Mouse (Mus musculus) stomach, embryonic 14.5 days (tissue): ENCODE data around the gene Hamp2. TPM values are rescaled to one million over a fixed set of nuclear protein-coding genes. Genes with fewer than 3 reads are reported as not detected.

Source experiments
- ATAC-seq: fragments of 200-750 bp; cut with Nextera tagmentation; 2 replicates; pipeline ENCODE4 v1.8.0; 2017; ENCODE audit warnings: low read depth, moderate TSS enrichment; ENCODE audit not compliant: insufficient number of reproducible peaks, insufficient read depth, low FRiP score
- H3K27ac ChIP-seq: fragments of 300-500 bp; sonication (generic); 2 replicates; pipeline ENCODE4 v1.5.1; 2014; ENCODE audit warnings: mild to moderate bottlenecking, low read length, moderate library complexity, mixed read lengths
- H3K27me3 ChIP-seq: fragments of 300-500 bp; sonication (generic); 2 replicates; pipeline ENCODE4 v1.6.1; 2014; ENCODE audit warnings: low read length, control low read depth, mixed read lengths; ENCODE audit not compliant: control insufficient read depth, insufficient read depth
- H3K36me3 ChIP-seq: fragments of 300-500 bp; sonication (generic); 2 replicates; pipeline ENCODE4 v1.6.1; 2014; ENCODE audit warnings: mild to moderate bottlenecking, control low read depth, low read length, moderate library complexity, mixed read lengths; ENCODE audit not compliant: control insufficient read depth, insufficient read depth
- H3K4me1 ChIP-seq: fragments of 300-500 bp; sonication (generic); 2 replicates; pipeline ENCODE4 v1.6.1; 2014; ENCODE audit warnings: low read length, control low read depth, mixed read lengths; ENCODE audit not compliant: control insufficient read depth, insufficient read depth
- H3K4me2 ChIP-seq: fragments of 300-500 bp; sonication (generic); replicated peaks from 2 replicates; pipeline ENCODE4 v1.6.1; 2014; ENCODE audit warnings: low read depth, low read length, control low read depth
- H3K4me3 ChIP-seq: fragments of 300-500 bp; sonication (generic); 2 replicates; pipeline ENCODE4 v1.5.1; 2014; ENCODE audit warnings: low read depth, low read length, control low read depth
- H3K9ac ChIP-seq: fragments of 300-500 bp; sonication (generic); replicated peaks from 2 replicates; pipeline ENCODE4 v1.6.1; 2014; ENCODE audit warnings: low read depth, mild to moderate bottlenecking, control low read depth, low read length, moderate library complexity, mixed read lengths
- H3K9me3 ChIP-seq: fragments of 300-500 bp; sonication (generic); 2 replicates; pipeline ENCODE4 v1.6.1; 2016; ENCODE audit warnings: low read depth, low read length, control low read depth; ENCODE audit not compliant: control insufficient read depth
- WGBS: fragments of 180-500 bp; shearing (Covaris S2); extraction: QIAGEN DNeasy Blood & Tissue Kit; methylation state at CpG from one replicate; pipeline ENCODE4 v1.1.7; 2014; 5-methylcytosine and 5-hydroxymethylcytosine counted together
- polyA plus RNA-seq: library from polyadenylated mRNA; unstranded; fragments of >200 nt; fragmentation: Nextera tagmentation; extraction: Ambion mirVana; gene quantifications from 2 replicates; pipeline ENCODE4 v1.2.1, GENCODE M21; 2014

Hamp2 gene
- polyA plus RNA-seq, 1 experiment from 2014 or later: not detected

- Histone ChIP-seq H3K9ac (no peak overlapping the region), H3K36me3 (peaks cover 8% of the 10 kb centered on the region), H3K4me2 (no peak overlapping the region), H3K27me3 (no peaks in the 10 kb centered on the region), H3K9me3 (no peaks in the 10 kb centered on the region), H3K4me3 (no peak overlapping the region), H3K27ac (no peak overlapping the region), H3K4me1 (no peaks in the 10 kb centered on the region)
- 84% methylated on average over 14 of the region's 14 CpGs for WGBS
- no peak for ATAC-seq
Measured at GRCm38 (mm10) chr7:30965677-30966076, 41.2 kb upstream of the Hamp2 start.

GRCm38 (mm10) chr7:30964366-30964765 is 39.9 kb upstream of the Hamp2 start:
- no peaks in the 10 kb centered on the region for H3K27me3 ChIP-seq
- no peaks in the 10 kb centered on the region for H3K9me3 ChIP-seq
- ATAC-seq: no peak
- H3K4me3 ChIP-seq: no peak overlapping the region
- WGBS: 80% methylated on average over 7 of the region's 7 CpGs
- no peak overlapping the region for H3K4me2 ChIP-seq
- no peak overlapping the region for H3K9ac ChIP-seq
- no peak overlapping the region for H3K27ac ChIP-seq
- no peaks in the 10 kb centered on the region for H3K4me1 ChIP-seq
- H3K36me3 ChIP-seq: peaks cover 4% of the 10 kb centered on the region

GRCm38 (mm10) chr7:30962862-30963261 is 38.4 kb upstream of the Hamp2 start:
- Histone ChIP-seq H3K27ac (no peak overlapping the region), H3K9ac (no peak overlapping the region), H3K27me3 (no peaks in the 10 kb centered on the region), H3K4me1 (peaks cover 4% of the 10 kb centered on the region; the same call in 1 of the 2 replicates), H3K9me3 (no peaks in the 10 kb centered on the region), H3K36me3 (peaks cover 13% of the 10 kb centered on the region), H3K4me2 (no peak overlapping the region), H3K4me3 (no peak overlapping the region)
- ATAC-seq: no peak
- WGBS: 90% methylated on average over 5 of the region's 5 CpGs

- Histone ChIP-seq H3K36me3 (peaks cover 15% of the 10 kb centered on the region), H3K27me3 (no peaks in the 10 kb centered on the region), H3K27ac (no peak overlapping the region), H3K4me2 (no peak overlapping the region), H3K4me1 (peaks cover 11% of the 10 kb centered on the region; the same call in 1 of the 2 replicates), H3K4me3 (no peak overlapping the region), H3K9ac (no peak overlapping the region), H3K9me3 (no peaks in the 10 kb centered on the region)
- ATAC-seq: no peak
- 88% methylated on average over 6 of the region's 6 CpGs for whole genome bisulfite sequencing
Measured at GRCm38 (mm10) chr7:30959786-30960349, 35.4 kb upstream of the Hamp2 start.

DNA sequence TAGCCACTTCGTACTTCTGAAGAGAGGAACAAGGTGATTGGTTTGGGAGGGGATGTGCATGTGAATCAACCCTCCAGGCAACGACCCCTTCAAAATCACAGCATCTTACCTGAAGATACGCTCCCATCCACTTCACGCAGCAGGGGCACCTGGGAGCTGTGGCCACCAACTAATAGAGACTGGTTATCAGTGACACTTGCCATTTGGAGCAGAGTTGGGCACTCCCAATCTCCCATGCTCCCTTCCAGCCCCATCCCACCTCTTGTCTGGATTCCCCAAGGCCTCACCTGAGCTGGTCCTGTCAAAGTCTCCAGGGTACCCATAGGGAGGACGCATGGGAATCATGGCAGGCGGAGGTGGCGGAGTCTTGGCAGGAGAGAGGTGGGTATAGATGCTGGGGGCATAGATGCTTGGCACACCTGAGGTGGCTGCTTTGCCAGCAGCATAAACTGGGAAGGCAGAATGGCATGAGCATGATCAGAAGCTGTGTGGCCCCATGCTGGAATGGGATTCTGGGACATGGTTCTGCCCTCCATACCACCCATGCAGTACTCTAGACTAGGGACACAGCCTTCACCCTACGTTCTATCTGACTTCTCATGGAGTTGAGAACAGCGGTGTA is 34.5 kb upstream of the Hamp2 start:
- Histone ChIP-seq H3K4me1 (peaks cover 11% of the 10 kb centered on the region; the same call in 1 of the 2 replicates), H3K36me3 (peaks cover 20% of the 10 kb centered on the region), H3K27me3 (no peaks in the 10 kb centered on the region), H3K27ac (no peak overlapping the region), H3K9me3 (no peaks in the 10 kb centered on the region), H3K4me3 (no peak overlapping the region), H3K4me2 (no peak overlapping the region; the same call in 1 of the 2 replicates), H3K9ac (no peak overlapping the region)
- 96% methylated on average over 9 of the region's 9 CpGs for WGBS
- ATAC-seq: no peak

DNA sequence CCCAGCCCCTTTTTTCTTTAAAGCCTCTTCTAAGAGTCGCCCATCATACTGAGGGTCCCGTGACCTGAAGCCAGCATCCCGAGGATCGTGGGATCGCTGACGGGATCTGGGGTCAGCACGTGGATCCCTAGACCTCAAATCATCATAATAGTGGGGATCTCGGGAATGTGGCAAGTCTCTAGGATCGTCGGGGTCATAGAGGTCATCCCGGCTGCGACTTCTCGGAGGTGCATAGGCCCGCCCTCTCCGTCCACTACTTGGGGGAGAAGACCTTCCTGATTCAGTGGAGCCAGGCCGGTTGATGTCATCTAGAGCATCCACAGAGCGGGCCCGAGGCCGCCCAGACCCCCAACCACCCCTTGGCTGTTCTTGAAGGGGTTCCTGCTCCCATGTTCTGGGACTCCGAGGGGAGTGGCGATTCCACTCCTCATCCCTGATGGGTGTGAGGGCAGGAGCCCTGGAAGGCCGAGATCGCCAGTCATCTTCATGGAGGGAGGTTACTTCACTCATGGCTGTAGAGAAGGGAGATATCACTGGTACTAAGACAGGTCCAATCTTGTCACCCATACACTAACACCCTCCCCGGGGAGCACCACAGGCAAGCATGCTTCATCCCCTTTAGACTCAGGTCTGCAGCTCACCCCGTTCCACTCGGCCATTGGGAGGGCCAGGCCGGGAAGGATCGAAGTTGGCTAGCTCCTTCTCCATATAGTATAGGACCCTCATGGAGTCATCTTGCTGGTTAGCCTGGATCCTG is 33.8 kb upstream of the Hamp2 start:
- Histone ChIP-seq H3K4me1 (peaks cover 11% of the 10 kb centered on the region; the same call in 1 of the 2 replicates), H3K9me3 (no peaks in the 10 kb centered on the region), H3K27me3 (no peaks in the 10 kb centered on the region), H3K27ac (peak overlapping the region; percentile 98), H3K9ac (peak overlapping the region; percentile 99), H3K4me2 (peak overlapping the region; percentile 80), H3K4me3 (peak overlapping the region; percentile 95), H3K36me3 (peaks cover 27% of the 10 kb centered on the region)
- WGBS: 61% methylated on average over 28 of the region's 28 CpGs
- ATAC-seq: no peak

- under 1% methylated on average over 43 of the region's 43 CpGs for WGBS
- peaks cover 36% of the 10 kb centered on the region for H3K36me3 ChIP-seq
- peaks cover 11% of the 10 kb centered on the region; the same call in 1 of the 2 replicates for H3K4me1 ChIP-seq
- H3K27me3 ChIP-seq: no peaks in the 10 kb centered on the region
- peak overlapping the region; percentile 99 for H3K9ac ChIP-seq
- ATAC-seq: peak; percentile 61
- H3K4me2 ChIP-seq: peak overlapping the region; percentile 80
- H3K27ac ChIP-seq: peak overlapping the region; percentile 98
- H3K4me3 ChIP-seq: peak overlapping the region; percentile 95
- no peaks in the 10 kb centered on the region for H3K9me3 ChIP-seq
Measured at GRCm38 (mm10) chr7:30957367-30957783, 32.9 kb upstream of the Hamp2 start.

GRCm38 (mm10) chr7:30956756-30957366 is 32.4 kb upstream of the Hamp2 start, which contains the start of gene Usf2:
Gene Usf2, minus strand, starts transcription at chr7:30956803.
- Histone ChIP-seq H3K4me1 (peaks cover 11% of the 10 kb centered on the region; the same call in 1 of the 2 replicates), H3K27me3 (no peaks in the 10 kb centered on the region), H3K27ac (peak within 1 kb of the TSS; percentile 98), H3K4me2 (peak within 1 kb of the TSS; percentile 83), H3K36me3 (peaks cover 37% of the 10 kb centered on the region), H3K9me3 (no peaks in the 10 kb centered on the region), H3K4me3 (peak within 1 kb of the TSS; percentile 95), H3K9ac (peak within 1 kb of the TSS; percentile 99)
- WGBS: under 1% methylated on average over 31 of the region's 82 CpGs
- ATAC-seq: peak; percentile 34; the same call in 1 of the 2 replicates
